Mouse (Mus musculus) WW6 (cell line): Measurements from ENCODE around the gene Cenpp.

ENCODE experiments used
- DNase-seq: peaks from one replicate; pipeline ENCODE4 v3.0.0-alpha.2; 2013; ENCODE audit warnings: low read depth, low spot score

Gene Cenpp

DNA sequence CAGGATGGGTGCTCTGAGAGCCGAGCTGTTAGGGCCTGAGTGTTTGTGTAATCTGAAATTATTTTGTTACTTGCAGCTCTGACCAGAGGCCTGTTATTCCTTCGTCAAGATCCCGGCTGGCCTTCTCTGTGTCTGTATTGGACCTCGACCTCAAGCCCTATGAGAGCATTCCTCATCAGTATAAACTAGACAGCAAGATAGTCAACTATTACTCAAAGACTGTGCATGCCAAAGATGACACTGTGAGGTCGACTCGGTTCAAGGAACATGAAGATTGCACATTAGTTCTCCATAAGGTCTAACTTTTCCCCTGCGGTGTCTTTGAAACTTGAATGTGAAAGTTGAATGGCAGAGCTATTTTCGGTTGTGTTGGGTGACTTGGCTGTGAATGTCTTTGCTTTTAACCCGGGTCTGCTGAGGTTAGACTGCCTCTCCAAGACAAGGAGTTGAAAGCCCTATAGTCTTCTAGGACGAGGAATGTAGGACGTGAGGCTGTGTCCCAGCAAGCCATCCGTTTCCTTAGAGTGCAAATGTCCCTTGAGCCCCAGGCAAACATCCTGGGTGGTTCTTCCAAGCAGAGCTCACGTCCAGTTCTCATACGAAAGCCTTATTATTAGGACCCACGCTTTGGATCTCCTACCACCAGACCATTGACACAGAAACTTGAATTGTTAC is 191.0 kb downstream of the Cenpp start:
- DNase-seq = no peak

- DNase-seq = no peak
These were observed 191.7 kb downstream of the Cenpp start for GRCm38 (mm10) chr13:49460692-49461414.

DNA sequence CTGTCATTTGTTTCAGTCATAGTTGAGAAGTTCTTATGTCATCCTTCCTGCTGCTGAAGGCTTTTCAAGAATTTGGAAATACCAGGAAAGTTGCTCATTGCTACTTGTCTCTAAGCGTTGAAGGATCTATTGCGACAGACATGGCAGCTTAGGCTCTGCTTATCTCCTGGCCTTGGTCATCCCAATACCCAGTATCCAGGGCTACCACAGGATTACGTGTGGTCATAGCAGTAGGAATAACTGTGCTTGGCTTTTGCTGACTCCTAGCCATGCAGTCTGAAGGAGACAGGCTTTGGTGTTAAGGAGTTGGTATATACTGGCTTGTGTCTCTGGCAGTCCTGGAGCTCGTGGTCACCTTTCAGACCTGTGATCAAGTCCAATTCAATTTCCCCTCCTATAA is 192.3 kb downstream of the Cenpp start:
- DNase-seq = no peak

DNA sequence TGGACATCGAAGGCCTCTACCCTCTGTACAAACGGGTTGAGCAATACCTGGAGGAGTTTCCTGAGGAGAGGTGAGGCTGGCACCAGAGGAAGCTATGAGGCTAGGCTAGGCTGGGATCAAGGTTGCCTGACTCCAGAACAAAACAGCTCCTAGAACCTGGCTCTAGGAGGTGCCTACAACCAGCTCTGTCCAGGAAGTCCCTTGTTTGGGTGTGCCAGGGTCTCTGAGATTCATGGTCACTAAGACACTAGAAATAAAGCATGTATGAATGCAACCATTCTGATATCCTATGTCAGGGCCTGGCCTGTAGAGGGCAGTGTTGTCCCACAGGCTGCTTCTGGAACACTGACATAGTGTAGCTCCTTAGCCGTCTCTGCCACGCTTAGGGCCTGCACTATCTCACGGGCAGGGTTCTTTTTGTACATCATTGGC is 203.3 kb downstream of the Cenpp start:
- peak; percentile 29 for DNase-seq

DNA sequence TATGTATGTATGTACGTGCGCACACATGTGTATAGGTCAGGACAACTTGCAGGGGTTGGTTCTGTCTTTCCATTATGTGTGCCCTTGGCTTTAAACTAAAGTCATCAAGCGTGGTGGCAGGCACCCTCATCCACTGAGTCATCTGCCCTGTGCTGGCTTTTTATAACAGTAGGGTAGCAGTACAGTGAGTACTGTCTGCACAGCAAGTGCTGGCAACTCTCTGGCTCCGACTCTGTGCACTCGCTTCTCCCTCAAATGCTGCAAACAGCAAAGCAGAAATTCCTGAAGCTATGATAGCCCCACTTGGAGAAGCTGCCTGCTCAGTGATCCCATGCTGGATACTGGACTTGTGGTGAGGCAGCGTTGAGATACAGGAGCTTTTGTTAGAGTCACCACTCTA is 208.1 kb downstream of the Cenpp start:
- DNase-seq = no peak

DNA sequence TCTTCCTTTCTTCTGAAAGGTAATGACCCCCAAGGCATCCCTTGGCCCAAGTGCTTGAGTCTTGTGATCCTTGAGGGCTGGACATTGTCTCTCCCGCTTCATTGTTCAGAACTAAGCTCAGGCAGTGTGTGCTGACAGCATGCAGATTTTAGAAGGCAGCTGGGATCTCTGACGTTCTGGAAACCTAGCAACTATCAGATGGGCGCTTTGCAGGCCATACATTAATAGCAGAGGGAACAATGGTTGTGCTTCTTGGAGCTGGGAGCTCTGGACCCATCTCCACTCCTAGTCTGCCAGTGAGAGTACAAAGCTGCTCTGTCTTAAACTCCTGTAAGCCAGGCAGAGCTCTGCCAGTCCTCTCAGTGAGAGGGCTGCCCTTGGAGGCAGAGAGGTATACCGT is 216.4 kb downstream of the Cenpp start:
- no peak for DNase-seq

GRCm38 (mm10) chr13:49435745-49436144 is 216.8 kb downstream of the Cenpp start:
- no peak for DNase-seq

- DNase-seq = no peak
These were observed 219.1 kb downstream of the Cenpp start for GRCm38 (mm10) chr13:49433268-49434029.

- no peak for DNase-seq
These were observed 222.1 kb downstream of the Cenpp start for GRCm38 (mm10) chr13:49430529-49430928.

DNA sequence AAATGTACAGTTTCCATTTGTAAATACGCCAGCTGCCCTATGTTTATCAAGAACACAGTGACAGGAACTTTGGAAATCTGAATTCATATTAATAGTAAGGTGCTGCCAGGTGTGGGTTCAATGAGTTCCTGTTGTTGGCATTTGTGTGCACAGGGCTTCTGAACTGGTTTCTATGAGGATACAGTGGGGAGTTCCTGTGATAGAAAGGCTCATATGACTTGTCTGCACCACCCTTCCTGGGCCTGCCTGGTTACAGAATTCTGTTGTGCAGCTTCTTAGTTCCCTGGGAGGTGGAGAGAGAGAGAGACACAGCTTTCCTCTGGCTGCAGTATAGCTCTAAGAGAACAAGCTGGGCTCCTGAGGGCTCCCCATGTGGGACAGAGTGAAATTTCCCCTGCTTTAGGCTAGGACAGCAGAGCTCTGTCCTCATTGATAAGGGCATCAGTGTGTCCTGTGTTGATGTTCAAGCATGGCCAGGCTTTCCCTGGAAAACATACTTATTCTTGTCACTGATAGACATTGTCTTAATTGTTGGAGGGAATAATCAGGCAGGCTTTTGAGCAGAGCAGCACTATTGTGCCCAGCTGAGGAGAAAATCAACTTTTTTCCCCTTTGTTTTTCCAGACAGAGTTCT is 224.4 kb downstream of the Cenpp start:
- no peak for DNase-seq

GRCm38 (mm10) chr13:49426736-49427135 is 225.8 kb downstream of the Cenpp start:
- no peak for DNase-seq

- no peak for DNase-seq
These were observed 230.6 kb downstream of the Cenpp start for GRCm38 (mm10) chr13:49421959-49422358.

GRCm38 (mm10) chr13:49421606-49421917 is 231.0 kb downstream of the Cenpp start:
- DNase-seq = no peak

DNA sequence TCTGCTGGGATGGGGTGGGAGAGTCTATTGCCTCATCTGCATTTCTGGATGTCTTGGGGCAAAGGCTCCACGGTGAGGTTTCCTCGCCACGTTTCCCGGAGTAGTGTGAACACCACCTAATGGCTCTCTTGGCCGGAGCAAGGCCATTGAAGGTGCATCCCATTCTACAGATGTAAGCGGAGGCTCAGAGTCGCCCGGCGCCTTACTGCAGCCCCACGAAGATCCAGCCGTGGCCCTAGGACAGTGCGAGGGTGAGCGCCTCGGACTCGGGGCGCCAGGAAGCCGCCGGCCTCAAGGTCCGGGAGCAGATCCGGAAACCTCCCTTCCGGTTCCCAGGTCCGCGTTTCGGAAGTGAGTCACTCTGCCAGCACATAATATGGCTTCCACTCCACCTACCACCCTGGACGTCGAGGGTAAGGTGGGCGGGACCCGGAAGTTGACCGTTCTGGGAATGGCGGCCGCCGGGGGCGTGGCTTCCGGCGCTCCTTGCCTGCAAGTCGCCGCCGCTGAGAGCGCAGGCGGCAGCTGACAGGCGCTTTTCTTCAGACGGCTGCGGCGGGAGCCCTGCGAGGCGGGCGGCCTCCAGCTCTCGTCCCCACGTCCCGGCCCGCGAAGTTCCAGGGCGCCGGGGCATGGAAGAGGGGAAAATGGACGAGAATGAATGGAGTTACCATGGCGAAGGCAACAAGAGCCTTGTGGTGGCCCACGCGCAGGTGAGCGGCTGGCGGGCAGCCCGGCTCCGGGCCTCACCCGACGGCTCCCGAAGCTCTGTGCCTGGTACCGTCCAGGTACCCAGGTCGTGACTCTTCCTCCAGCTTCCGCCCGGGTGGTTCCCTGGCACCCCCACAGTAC is 231.6 kb downstream of the Cenpp start, which contains the start of gene Ippk:
Gene Ippk, plus strand, starts transcription at position 496 of the 852 bp plus-strand sequence.
- peak; percentile 94 for DNase-seq
